Mouse (Mus musculus): ENCODE results near the gene Coq6. TPM values are rescaled to one million over a fixed set of nuclear protein-coding genes. Genes with fewer than 3 reads are reported as not detected.

Gene Coq6
- polyA plus RNA-seq, 1 experiment from 2014 or later: 45.3 TPM

DNA sequence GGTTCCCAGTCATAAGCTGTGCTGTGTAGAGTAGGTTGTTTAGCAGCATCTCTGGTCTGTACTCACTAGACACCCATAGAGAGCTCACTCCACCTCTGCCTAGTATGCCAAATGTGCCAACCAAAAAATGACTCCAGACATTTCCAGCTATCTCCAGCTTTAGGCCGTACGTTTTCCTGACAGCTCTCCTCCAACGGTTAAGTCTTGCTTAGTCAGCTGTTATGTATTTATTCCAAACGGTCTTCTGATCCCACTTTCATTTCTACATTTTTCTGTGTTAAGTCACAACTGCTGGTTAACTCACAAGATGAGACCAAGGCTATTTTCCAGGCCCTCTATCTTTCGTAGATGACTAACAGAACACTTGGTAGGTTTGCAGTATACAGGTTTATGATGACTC, 37.2 kb downstream of the Coq6 start:
- no peak overlapping the region for H3K9ac ChIP-seq
- no peaks in the 10 kb centered on the region for H3K4me1 ChIP-seq
- H3K4me2 ChIP-seq (replicated peaks): no peak overlapping the region
- no peaks in the 10 kb centered on the region for H3K36me3 ChIP-seq
- ATAC-seq (ENCODE audit: insufficient number of reproducible peaks, insufficient read depth, low FRiP score, low TSS enrichment): no peak
- no peak overlapping the region for H3K4me3 ChIP-seq
- no peak overlapping the region for H3K27ac ChIP-seq
- H3K27me3 ChIP-seq: no peaks in the 10 kb centered on the region
- H3K9me3 ChIP-seq: no peaks in the 10 kb centered on the region
- WGBS: 81% methylated on average over 5 of the region's 5 CpGs

DNA sequence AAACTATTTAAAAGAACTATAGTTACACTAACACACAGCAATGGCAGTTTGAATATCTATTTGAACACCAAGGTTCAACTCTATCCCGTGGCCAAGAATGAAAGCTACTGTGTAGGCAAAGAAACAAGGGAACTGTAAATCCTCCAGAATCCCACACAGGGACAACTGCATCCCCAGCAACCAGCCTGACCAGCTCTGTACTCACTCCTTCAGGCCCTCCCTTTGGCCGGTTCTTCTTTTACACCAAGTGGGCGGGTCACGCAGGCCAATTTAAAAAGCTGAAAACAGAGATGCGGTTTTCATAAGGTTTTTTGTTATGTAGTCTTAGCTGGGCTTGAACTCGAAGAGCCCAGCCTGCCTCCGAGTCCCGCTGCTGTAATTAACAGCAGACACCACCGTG, 37.7 kb downstream of the Coq6 start:
- H3K27me3 ChIP-seq: no peaks in the 10 kb centered on the region
- H3K36me3 ChIP-seq: no peaks in the 10 kb centered on the region
- H3K27ac ChIP-seq: no peak overlapping the region
- H3K9me3 ChIP-seq: no peaks in the 10 kb centered on the region
- ATAC-seq (ENCODE audit: insufficient number of reproducible peaks, insufficient read depth, low FRiP score, low TSS enrichment): no peak
- no peaks in the 10 kb centered on the region for H3K4me1 ChIP-seq
- H3K9ac ChIP-seq: no peak overlapping the region
- H3K4me2 ChIP-seq (replicated peaks): no peak overlapping the region
- H3K4me3 ChIP-seq: no peak overlapping the region
- WGBS: 63% methylated on average over 9 of the region's 9 CpGs

DNA sequence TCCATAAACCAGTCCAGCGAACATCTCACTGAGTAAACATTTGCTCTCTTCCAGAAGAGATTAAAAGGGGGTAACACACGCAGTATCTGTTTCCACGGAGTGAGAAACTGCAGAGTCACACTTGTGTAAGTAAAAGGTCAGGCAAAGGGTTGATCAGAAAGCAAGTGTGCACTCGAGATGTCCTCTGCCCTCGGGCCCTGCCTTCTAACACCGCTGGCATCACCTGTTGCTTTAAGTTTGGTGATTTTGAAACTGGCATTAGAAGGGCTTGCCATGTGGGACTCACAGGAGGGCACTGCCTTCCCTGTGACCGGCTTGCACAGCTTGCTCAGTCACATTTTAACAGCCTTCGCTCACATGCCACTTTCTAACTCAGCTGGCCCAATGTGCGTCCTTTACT, 38.2 kb downstream of the Coq6 start:
- H3K36me3 ChIP-seq: no peaks in the 10 kb centered on the region
- no peak for ATAC-seq (ENCODE audit: insufficient number of reproducible peaks, insufficient read depth, low FRiP score, low TSS enrichment)
- no peak overlapping the region for H3K4me2 ChIP-seq (replicated peaks)
- H3K9me3 ChIP-seq: no peaks in the 10 kb centered on the region
- 76% methylated on average over 9 of the region's 9 CpGs for WGBS
- H3K9ac ChIP-seq: no peak overlapping the region
- H3K27ac ChIP-seq: no peak overlapping the region
- H3K4me1 ChIP-seq: no peaks in the 10 kb centered on the region
- H3K27me3 ChIP-seq: no peaks in the 10 kb centered on the region
- no peak overlapping the region for H3K4me3 ChIP-seq

DNA sequence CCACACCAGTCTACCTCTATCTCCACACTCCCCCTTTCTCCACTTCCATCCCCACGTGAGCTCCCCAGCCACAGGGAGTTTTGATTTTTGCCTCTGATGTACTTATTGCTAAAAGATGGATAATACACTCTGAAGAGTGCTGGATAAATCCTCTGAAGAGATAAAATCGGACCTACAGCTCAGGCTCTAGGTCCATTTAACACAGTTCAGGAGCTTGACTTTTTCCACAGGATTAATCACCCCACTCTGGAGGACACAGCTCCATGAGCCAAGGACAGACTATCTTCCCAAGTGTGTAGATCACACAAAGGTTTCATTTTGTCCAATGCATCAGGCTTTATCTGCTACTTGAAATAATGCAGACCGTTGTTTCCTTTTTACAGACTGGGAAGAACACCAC, 38.6 kb downstream of the Coq6 start:
- H3K27me3 ChIP-seq: no peaks in the 10 kb centered on the region
- WGBS: 76% methylated on average over 3 of the region's 3 CpGs
- no peaks in the 10 kb centered on the region for H3K36me3 ChIP-seq
- no peak overlapping the region for H3K9ac ChIP-seq
- H3K9me3 ChIP-seq: no peaks in the 10 kb centered on the region
- no peak for ATAC-seq (ENCODE audit: insufficient number of reproducible peaks, insufficient read depth, low FRiP score, low TSS enrichment)
- no peaks in the 10 kb centered on the region for H3K4me1 ChIP-seq
- H3K27ac ChIP-seq: no peak overlapping the region
- no peak overlapping the region for H3K4me2 ChIP-seq (replicated peaks)
- no peak overlapping the region for H3K4me3 ChIP-seq

DNA sequence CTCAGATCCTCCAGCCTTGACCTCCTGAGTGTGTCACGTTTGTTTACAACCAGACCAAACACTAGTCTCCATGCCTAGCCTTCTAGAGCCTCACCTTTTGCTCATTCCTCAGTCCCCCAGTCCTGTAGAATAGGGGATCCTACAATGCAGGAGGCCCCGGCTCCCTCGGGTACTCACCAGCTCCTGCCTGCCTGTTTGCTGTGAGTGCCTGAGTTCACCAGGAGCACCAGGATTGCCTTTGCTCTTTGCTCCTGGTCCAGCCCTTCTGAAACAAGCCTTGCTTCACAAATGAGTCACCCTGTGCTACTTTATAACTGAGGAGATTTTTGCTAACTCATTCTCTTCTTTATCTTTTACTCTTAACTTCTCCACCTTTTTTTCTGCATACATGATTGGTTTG, 39.2 kb downstream of the Coq6 start:
- Histone ChIP-seq H3K4me1 (no peaks in the 10 kb centered on the region), H3K9ac (no peak overlapping the region), H3K36me3 (no peaks in the 10 kb centered on the region), H3K27me3 (no peaks in the 10 kb centered on the region), H3K4me2 (replicated peaks) (no peak overlapping the region), H3K27ac (no peak overlapping the region), H3K4me3 (no peak overlapping the region), H3K9me3 (no peaks in the 10 kb centered on the region)
- WGBS: 78% methylated on average over 3 of the region's 3 CpGs
- ATAC-seq (ENCODE audit: insufficient number of reproducible peaks, insufficient read depth, low FRiP score, low TSS enrichment): no peak

DNA sequence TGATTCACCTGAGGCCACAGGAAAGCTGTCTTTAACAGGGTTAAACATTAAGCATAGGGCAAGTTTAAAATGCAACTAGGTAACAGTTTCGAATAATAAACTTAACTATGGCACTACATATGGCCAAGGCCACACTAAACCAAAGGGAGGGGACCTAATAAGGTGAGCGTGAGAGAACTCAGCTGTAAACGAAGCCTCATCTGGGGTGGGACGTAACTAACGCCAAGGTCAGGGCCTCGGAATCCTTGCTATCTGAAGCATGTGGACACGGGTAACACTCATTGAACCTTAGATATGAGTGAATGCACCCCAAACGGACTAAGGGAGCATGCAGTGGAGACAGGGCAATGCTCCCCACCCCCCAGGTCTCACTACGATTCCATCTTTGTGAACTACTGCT, 41.5 kb downstream of the Coq6 start:
- ATAC-seq (ENCODE audit: insufficient number of reproducible peaks, insufficient read depth, low FRiP score, low TSS enrichment): no peak
- 77% methylated on average over 9 of the region's 9 CpGs for WGBS
- Histone ChIP-seq H3K27me3 (no peaks in the 10 kb centered on the region), H3K4me2 (replicated peaks) (no peak overlapping the region), H3K9ac (no peak overlapping the region), H3K4me1 (0 out of 2 replicates have a peak, but pooled peaks cover 3% of the 10 kb centered on the region), H3K4me3 (no peak overlapping the region), H3K36me3 (no peaks in the 10 kb centered on the region), H3K27ac (no peak overlapping the region), H3K9me3 (no peaks in the 10 kb centered on the region)

DNA sequence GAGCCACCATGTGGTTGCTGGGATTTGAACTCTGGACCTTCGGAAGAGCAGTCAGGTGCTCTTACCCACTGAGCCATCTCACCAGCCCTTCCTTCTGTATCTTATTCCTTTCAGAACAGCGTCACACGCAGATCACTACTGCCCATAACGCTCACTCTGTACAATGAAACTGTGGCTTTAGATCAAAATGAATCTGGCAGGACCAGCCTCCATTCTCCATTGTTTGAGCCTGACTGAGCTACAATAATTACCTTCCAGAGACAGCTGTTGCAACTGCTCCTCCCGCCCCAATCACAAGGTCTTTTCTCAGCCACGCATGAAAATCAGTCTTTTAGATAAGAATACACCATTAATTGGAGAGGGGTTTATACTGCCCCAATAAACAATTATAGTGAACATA, 43.1 kb downstream of the Coq6 start:
- Histone ChIP-seq H3K9me3 (no peaks in the 10 kb centered on the region), H3K9ac (no peak overlapping the region), H3K27me3 (no peaks in the 10 kb centered on the region), H3K4me2 (replicated peaks) (no peak overlapping the region), H3K4me1 (0 out of 2 replicates have a peak, but pooled peaks cover 3% of the 10 kb centered on the region), H3K27ac (no peak overlapping the region), H3K4me3 (no peak overlapping the region), H3K36me3 (no peaks in the 10 kb centered on the region)
- 85% methylated on average over 6 of the region's 6 CpGs for whole genome bisulfite sequencing
- ATAC-seq (ENCODE audit: insufficient number of reproducible peaks, insufficient read depth, low FRiP score, low TSS enrichment): no peak

DNA sequence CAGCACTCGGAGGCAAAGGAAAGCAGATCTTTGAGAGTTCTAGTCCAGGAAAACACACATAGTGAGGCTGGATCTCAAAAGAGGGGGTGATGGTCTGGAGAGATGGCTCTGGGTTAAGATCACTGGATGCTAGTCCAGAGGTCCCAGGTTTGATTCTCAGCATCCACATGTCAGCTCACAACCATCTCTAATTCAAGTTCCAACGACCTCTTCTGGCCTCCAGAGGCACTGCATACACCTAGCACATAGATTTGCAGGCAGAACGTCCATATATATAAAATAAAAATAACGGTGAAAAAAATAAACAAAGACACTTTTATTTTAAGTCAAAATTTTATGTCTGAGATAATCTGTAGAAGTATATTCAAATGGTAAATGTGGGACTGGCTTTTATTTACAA, 45.8 kb downstream of the Coq6 start:
- Histone ChIP-seq H3K27me3 (no peaks in the 10 kb centered on the region), H3K9ac (no peak overlapping the region), H3K27ac (no peak overlapping the region), H3K4me2 (replicated peaks) (no peak overlapping the region), H3K4me1 (0 out of 2 replicates have a peak, but pooled peaks cover 3% of the 10 kb centered on the region), H3K4me3 (no peak overlapping the region), H3K36me3 (no peaks in the 10 kb centered on the region), H3K9me3 (no peaks in the 10 kb centered on the region)
- no peak for ATAC-seq (ENCODE audit: insufficient number of reproducible peaks, insufficient read depth, low FRiP score, low TSS enrichment)
- 58% methylated on average over 4 of the region's 4 CpGs for WGBS

DNA sequence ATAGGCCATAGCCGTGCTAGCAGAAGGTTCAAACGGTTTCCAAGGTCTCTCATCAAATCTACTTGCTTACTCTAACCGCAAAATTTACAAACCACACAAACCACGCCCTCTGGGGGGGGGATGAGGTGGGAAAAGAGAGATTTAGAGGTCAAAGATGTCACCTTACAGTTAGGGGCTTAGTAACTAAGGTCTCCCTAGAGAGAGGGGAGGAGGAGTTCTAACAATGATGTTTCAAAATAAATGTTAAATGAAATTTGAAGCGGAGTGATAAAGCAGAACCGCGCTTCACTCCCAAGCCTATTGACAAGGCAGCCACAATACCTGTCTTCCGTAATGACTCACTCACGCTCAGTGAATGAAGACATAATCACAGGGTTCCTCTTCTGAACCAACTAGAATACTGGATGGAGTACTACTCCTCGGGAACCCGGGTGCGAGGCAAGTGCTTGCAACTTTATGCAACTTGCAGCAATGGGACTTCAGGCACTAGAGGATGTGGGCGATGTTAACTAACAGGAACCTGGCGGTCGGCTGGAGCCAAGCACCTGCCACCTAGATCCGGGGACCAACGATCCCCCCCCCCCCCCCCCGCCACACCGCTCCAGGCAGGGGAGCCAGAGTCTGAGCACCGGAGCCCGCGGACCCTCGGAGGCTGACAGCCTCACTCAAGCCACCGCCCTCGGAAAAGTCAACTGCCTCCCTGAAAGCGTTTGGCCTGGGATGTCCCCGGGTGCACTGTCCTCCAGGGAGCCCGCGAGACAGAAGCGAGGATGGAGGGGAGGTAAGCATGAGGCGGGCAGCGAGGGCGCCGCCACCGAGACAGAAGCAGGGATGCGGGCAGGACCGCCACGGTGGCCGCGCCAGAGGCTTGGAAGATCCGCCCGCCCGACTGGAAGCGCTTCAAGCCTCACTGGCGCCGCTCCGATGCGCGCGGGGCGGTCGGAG, 46.7 kb downstream of the Coq6 start:
- peak overlapping the region; percentile 77 for H3K27ac ChIP-seq
- 0 out of 2 replicates have a peak, but pooled peaks cover 3% of the 10 kb centered on the region for H3K4me1 ChIP-seq
- no peaks in the 10 kb centered on the region for H3K27me3 ChIP-seq
- no peaks in the 10 kb centered on the region for H3K36me3 ChIP-seq
- H3K4me3 ChIP-seq: peak overlapping the region; percentile 70
- WGBS: 2% methylated on average over 36 of the region's 52 CpGs
- peak overlapping the region; percentile 95 for H3K4me2 ChIP-seq (replicated peaks)
- peak overlapping the region; percentile 83 for H3K9ac ChIP-seq
- ATAC-seq (ENCODE audit: insufficient number of reproducible peaks, insufficient read depth, low FRiP score, low TSS enrichment): peak; percentile 43; the same call in 1 of the 2 replicates
- H3K9me3 ChIP-seq: no peaks in the 10 kb centered on the region

DNA sequence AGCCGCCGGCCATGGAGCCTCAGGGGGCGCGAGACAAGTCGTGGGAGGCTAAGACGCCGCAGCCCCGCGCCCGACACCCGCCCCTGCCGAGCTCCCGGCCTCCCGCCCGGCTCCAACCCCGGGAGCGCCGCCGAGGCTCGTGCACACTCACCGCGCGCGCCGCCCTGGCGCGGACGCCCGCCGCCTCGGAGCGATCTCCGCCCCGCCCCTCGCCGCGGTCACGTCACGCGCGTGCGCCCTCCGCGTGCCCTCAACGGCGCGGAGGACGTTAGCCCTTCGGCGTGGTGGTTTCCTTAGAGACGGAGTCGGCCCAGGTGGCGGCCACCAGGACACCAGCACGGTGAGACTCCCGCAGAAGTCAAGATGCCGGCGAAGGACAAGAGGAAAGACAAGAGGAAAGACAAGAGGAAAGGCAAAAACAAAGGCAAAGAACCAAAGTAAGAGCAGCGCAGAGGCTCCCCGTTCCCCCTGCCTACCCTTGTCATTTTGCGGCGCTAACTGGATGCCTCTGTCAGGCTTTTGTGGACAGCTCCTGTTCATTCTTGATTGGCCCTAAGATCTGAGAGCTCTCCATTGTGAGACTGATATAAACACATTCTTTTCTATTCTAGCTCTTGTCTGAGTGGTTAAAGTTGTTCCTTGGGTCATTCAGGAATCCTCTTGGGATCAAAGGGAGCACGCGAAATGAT, 47.5 kb downstream of the Coq6 start, which contains the start of the genes Entpd5 and Bbof1:
TSS of gene Entpd5 (minus strand) at position 211 of the 689 bp plus-strand sequence.
TSS of gene Bbof1 (plus strand) at position 253 of the 689 bp plus-strand sequence.
- no peaks in the 10 kb centered on the region for H3K9me3 ChIP-seq
- H3K36me3 ChIP-seq: no peaks in the 10 kb centered on the region
- peak within 1 kb of the TSS; percentile 83 for H3K9ac ChIP-seq
- H3K4me2 ChIP-seq (replicated peaks): peak within 1 kb of the TSS; percentile 95
- 2% methylated on average over 60 of the region's 63 CpGs for WGBS
- H3K4me3 ChIP-seq: peak within 1 kb of the TSS; percentile 70
- no peaks in the 10 kb centered on the region for H3K27me3 ChIP-seq
- H3K27ac ChIP-seq: peak within 1 kb of the TSS; percentile 77
- ATAC-seq (ENCODE audit: insufficient number of reproducible peaks, insufficient read depth, low FRiP score, low TSS enrichment): peak; percentile 82
- H3K4me1 ChIP-seq: 0 out of 2 replicates have a peak, but pooled peaks cover 3% of the 10 kb centered on the region

DNA sequence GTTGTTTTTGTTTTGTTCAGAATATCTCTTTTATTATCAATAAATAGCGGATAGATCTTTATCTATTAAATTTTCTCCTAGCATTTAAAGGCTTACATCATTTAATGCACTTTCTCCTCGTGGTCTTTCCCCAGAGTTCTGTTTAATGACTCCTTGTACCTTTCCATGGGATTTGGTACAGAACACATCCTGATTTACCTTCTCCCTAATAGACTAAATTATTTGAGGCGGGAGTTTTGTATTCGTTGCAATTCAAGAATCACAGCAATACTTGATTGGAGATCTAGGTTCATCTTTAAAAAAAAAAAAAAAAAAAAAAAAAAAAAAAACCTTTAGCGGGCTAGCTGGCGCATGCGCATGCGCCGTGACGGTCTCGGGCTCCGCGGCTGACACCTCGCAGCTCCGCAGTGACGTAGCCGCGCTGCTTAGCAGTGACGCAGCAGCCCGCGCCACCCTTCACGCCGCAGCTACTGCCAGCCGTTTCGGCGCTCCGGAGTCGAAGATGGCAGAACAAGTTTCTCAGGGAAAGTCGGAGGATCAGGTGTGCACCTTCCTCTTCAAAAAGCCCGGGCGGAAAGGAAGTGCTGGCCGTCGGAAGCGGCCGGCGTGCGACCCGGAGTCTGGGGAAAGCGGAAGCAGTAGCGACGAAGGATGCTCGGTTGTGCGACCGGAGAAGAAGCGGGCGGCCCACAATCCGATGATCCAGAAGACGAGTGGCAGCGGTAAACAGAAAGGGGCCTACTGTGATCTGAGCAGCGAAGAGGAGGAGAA, 55.6 kb downstream of the Coq6 start, which contains the start of gene Rnf113a2:
TSS of gene Rnf113a2 (plus strand) at position 363 of the 771 bp plus-strand sequence.
- no peaks in the 10 kb centered on the region for H3K9me3 ChIP-seq
- 3% methylated on average over 50 of the region's 50 CpGs for WGBS
- no peaks in the 10 kb centered on the region for H3K36me3 ChIP-seq
- H3K9ac ChIP-seq: peak within 1 kb of the TSS; percentile 56
- no peaks in the 10 kb centered on the region; the same call in 1 of the 2 replicates for H3K27me3 ChIP-seq
- 0 out of 2 replicates have a peak within 1 kb of the TSS, but pooled peaks have one; percentile 24 for H3K27ac ChIP-seq
- no peaks in the 10 kb centered on the region for H3K4me1 ChIP-seq
- ATAC-seq (ENCODE audit: insufficient number of reproducible peaks, insufficient read depth, low FRiP score, low TSS enrichment): no peak
- H3K4me2 ChIP-seq (replicated peaks): peak within 1 kb of the TSS; percentile 60
- H3K4me3 ChIP-seq: peak within 1 kb of the TSS; percentile 47
